Mouse (Mus musculus): Measurements from ENCODE around the gene Swi5.

DNA sequence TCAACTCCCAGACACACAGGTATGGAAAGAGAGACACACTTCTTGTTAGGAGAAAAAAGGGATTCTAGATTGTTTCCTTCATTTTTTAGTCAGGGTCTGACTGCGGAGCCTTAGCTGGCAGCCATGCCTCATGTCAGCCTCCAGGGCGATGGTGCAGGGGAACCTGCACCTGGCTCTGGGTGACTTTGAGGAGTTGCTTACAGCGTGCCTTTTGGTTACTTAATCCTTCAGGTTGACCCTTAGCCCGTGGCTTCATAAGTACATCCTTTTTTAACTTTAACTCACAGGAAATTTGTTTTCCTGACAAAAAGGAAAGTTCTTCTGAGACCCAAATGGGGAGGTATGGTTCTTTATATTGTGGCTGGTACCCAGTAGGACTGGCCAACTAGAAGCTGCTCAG is 44.9 kb downstream of the Swi5 start:
- TF ChIP-seq EP300 (IDR thresholded peaks at IDR 0.05; ENCODE audit: low read depth): no peak
- no peak for TF ChIP-seq CTCF (IDR thresholded peaks at IDR 0.05; ENCODE audit: low read depth)
